Mouse (Mus musculus): ENCODE results near the gene Cacna1e. TPM values are rescaled to one million over a fixed set of nuclear protein-coding genes. Genes with fewer than 3 reads are reported as not detected.

Cacna1e gene
- total RNA-seq, 2 experiments from 2014 or later: 227 to 237 TPM

GRCm38 (mm10) chr1:154712747-154713146 is 171.6 kb downstream of the Cacna1e start:
- H3K4me3 ChIP-seq: no peak overlapping the region
- peak; percentile 69 to 85 for DNase-seq (ENCODE audit: low spot score in 2 of 2)
- H3K27ac ChIP-seq: peak overlapping the region; percentile 70
- no peak for TF ChIP-seq CTCF (conservative IDR thresholded peaks at IDR 0.05)

- DNase-seq (ENCODE audit: low spot score in 2 of 2): no peak
- no peak for TF ChIP-seq CTCF (conservative IDR thresholded peaks at IDR 0.05)
- Histone ChIP-seq H3K27ac (peak overlapping the region; percentile 60; the same call in 1 of the 2 replicates), H3K4me3 (no peak overlapping the region)
Measured at GRCm38 (mm10) chr1:154707584-154708290, 176.6 kb downstream of the Cacna1e start.

- Histone ChIP-seq H3K27ac (peak overlapping the region; percentile 60; the same call in 1 of the 2 replicates), H3K4me3 (no peak overlapping the region)
- TF ChIP-seq CTCF (conservative IDR thresholded peaks at IDR 0.05): no peak
- no peak for DNase-seq (ENCODE audit: low spot score in 2 of 2)
Measured at GRCm38 (mm10) chr1:154706974-154707373, 177.3 kb downstream of the Cacna1e start.

- DNase-seq (ENCODE audit: low spot score in 2 of 2): no peak
- peak overlapping the region; percentile 60; the same call in 1 of the 2 replicates for H3K27ac ChIP-seq
- no peak for TF ChIP-seq CTCF (conservative IDR thresholded peaks at IDR 0.05)
- H3K4me3 ChIP-seq: no peak overlapping the region
Measured at GRCm38 (mm10) chr1:154705882-154706565, 178.3 kb downstream of the Cacna1e start.

GRCm38 (mm10) chr1:154704558-154705185 is 179.6 kb downstream of the Cacna1e start:
- Histone ChIP-seq H3K27ac (peak overlapping the region; percentile 60), H3K4me3 (no peak overlapping the region)
- DNase-seq (ENCODE audit: low spot score in 2 of 2): no peak
- no peak for TF ChIP-seq CTCF (conservative IDR thresholded peaks at IDR 0.05)

- TF ChIP-seq CTCF (conservative IDR thresholded peaks at IDR 0.05): no peak
- Histone ChIP-seq H3K27ac (peak overlapping the region; percentile 59), H3K4me3 (no peak overlapping the region)
- DNase-seq (ENCODE audit: low spot score in 2 of 2): no peak
Measured at GRCm38 (mm10) chr1:154702623-154703022, 181.7 kb downstream of the Cacna1e start.

GRCm38 (mm10) chr1:154688876-154689665 is 195.2 kb downstream of the Cacna1e start:
- DNase-seq (ENCODE audit: low spot score in 2 of 2): no peak
- TF ChIP-seq CTCF (conservative IDR thresholded peaks at IDR 0.05): no peak
- Histone ChIP-seq H3K27ac (peak overlapping the region; percentile 67), H3K4me3 (no peak overlapping the region)

- no peak for DNase-seq (ENCODE audit: low spot score in 2 of 2)
- no peak for TF ChIP-seq CTCF (conservative IDR thresholded peaks at IDR 0.05)
- H3K4me3 ChIP-seq: no peak overlapping the region
- no peak overlapping the region for H3K27ac ChIP-seq
Measured at GRCm38 (mm10) chr1:154686861-154687260, 197.4 kb downstream of the Cacna1e start.

GRCm38 (mm10) chr1:154683477-154684106 is 200.7 kb downstream of the Cacna1e start:
- DNase-seq (ENCODE audit: low spot score in 2 of 2): no peak
- Histone ChIP-seq H3K4me3 (no peak overlapping the region), H3K27ac (no peak overlapping the region)
- TF ChIP-seq CTCF (conservative IDR thresholded peaks at IDR 0.05): no peak

GRCm38 (mm10) chr1:154678989-154679388 is 205.3 kb downstream of the Cacna1e start:
- DNase-seq (ENCODE audit: low spot score in 2 of 2): no peak
- no peak overlapping the region for H3K4me3 ChIP-seq
- no peak overlapping the region for H3K27ac ChIP-seq
- no peak for TF ChIP-seq CTCF (conservative IDR thresholded peaks at IDR 0.05)

- Histone ChIP-seq H3K27ac (no peak overlapping the region), H3K4me3 (no peak overlapping the region)
- DNase-seq (ENCODE audit: low spot score in 2 of 2): no peak
- no peak for TF ChIP-seq CTCF (conservative IDR thresholded peaks at IDR 0.05)
Measured at GRCm38 (mm10) chr1:154678151-154678550, 206.2 kb downstream of the Cacna1e start.

- no peak for TF ChIP-seq CTCF (conservative IDR thresholded peaks at IDR 0.05)
- DNase-seq (ENCODE audit: low spot score in 2 of 2): no peak
- Histone ChIP-seq H3K27ac (0 out of 2 replicates have a peak overlapping the region, but pooled peaks have one; percentile 15), H3K4me3 (no peak overlapping the region)
Measured at GRCm38 (mm10) chr1:154677677-154678076, 206.6 kb downstream of the Cacna1e start.
